Mouse (Mus musculus): ENCODE measurements around the gene Plekhh2.

The Plekhh2 gene

GRCm38 (mm10) chr17:84607617-84608016 is 95.9 kb downstream of the Plekhh2 start:
- DNase-seq (ENCODE audit: low read depth, low spot score): peak; percentile 70

GRCm38 (mm10) chr17:84608606-84609005 is 96.9 kb downstream of the Plekhh2 start:
- no peak for DNase-seq (ENCODE audit: low read depth, low spot score)

GRCm38 (mm10) chr17:84611500-84611899 is 99.8 kb downstream of the Plekhh2 start:
- no peak for DNase-seq (ENCODE audit: low read depth, low spot score)

GRCm38 (mm10) chr17:84611971-84612370 is 100.3 kb downstream of the Plekhh2 start:
- no peak for DNase-seq (ENCODE audit: low read depth, low spot score)

GRCm38 (mm10) chr17:84615811-84616210 is 104.1 kb downstream of the Plekhh2 start:
- no peak for DNase-seq (ENCODE audit: low read depth, low spot score)

GRCm38 (mm10) chr17:84616526-84617074 is 104.9 kb downstream of the Plekhh2 start:
- DNase-seq (ENCODE audit: low read depth, low spot score): no peak

- peak; percentile 28 for DNase-seq (ENCODE audit: low read depth, low spot score)
These were observed 106.3 kb downstream of the Plekhh2 start for GRCm38 (mm10) chr17:84617953-84618352.

- DNase-seq (ENCODE audit: low read depth, low spot score): no peak
These were observed 107.4 kb downstream of the Plekhh2 start for GRCm38 (mm10) chr17:84619112-84619511.

- DNase-seq (ENCODE audit: low read depth, low spot score): no peak
These were observed 108.4 kb downstream of the Plekhh2 start for GRCm38 (mm10) chr17:84620076-84620475.

- DNase-seq (ENCODE audit: low read depth, low spot score): no peak
These were observed 108.9 kb downstream of the Plekhh2 start for GRCm38 (mm10) chr17:84620610-84621009.

- DNase-seq (ENCODE audit: low read depth, low spot score): no peak
These were observed 109.5 kb downstream of the Plekhh2 start for GRCm38 (mm10) chr17:84621209-84621608.

GRCm38 (mm10) chr17:84622028-84622427 is 110.3 kb downstream of the Plekhh2 start:
- DNase-seq (ENCODE audit: low read depth, low spot score): peak; percentile 19

- no peak for DNase-seq (ENCODE audit: low read depth, low spot score)
These were observed 111.2 kb downstream of the Plekhh2 start for GRCm38 (mm10) chr17:84622873-84623272.

GRCm38 (mm10) chr17:84626276-84626856 is 114.7 kb downstream of the Plekhh2 start, which contains the start of gene Dync2li1:
Dync2li1 (plus strand) TSS chr17:84626496.
- DNase-seq (ENCODE audit: low read depth, low spot score): peak; percentile 90

- no peak for DNase-seq (ENCODE audit: low read depth, low spot score)
These were observed 115.2 kb downstream of the Plekhh2 start for GRCm38 (mm10) chr17:84626857-84627305.

GRCm38 (mm10) chr17:84627721-84628120 is 116.0 kb downstream of the Plekhh2 start:
- no peak for DNase-seq (ENCODE audit: low read depth, low spot score)

- no peak for DNase-seq (ENCODE audit: low read depth, low spot score)
These were observed 116.9 kb downstream of the Plekhh2 start for GRCm38 (mm10) chr17:84628611-84629010.

- DNase-seq (ENCODE audit: low read depth, low spot score): no peak
These were observed 120.1 kb downstream of the Plekhh2 start for GRCm38 (mm10) chr17:84631836-84632235.

- no peak for DNase-seq (ENCODE audit: low read depth, low spot score)
These were observed 121.7 kb downstream of the Plekhh2 start for GRCm38 (mm10) chr17:84633443-84633842.

GRCm38 (mm10) chr17:84636328-84636727 is 124.6 kb downstream of the Plekhh2 start:
- no peak for DNase-seq (ENCODE audit: low read depth, low spot score)

GRCm38 (mm10) chr17:84637971-84638370 is 126.3 kb downstream of the Plekhh2 start:
- no peak for DNase-seq (ENCODE audit: low read depth, low spot score)

- no peak for DNase-seq (ENCODE audit: low read depth, low spot score)
These were observed 128.2 kb downstream of the Plekhh2 start for GRCm38 (mm10) chr17:84639796-84640378.

GRCm38 (mm10) chr17:84641893-84642292 is 130.2 kb downstream of the Plekhh2 start:
- DNase-seq (ENCODE audit: low read depth, low spot score): peak; percentile 58

Measured in A20 (cell line).